Mouse (Mus musculus): Measurements from ENCODE around the gene Ndufa12. TPM values are rescaled to one million over a fixed set of nuclear protein-coding genes. Genes with fewer than 3 reads are reported as not detected.

Ndufa12 gene
- total and polyA plus RNA-seq, 3 experiments, result 137 to 276 TPM; not detected in 1

DNA sequence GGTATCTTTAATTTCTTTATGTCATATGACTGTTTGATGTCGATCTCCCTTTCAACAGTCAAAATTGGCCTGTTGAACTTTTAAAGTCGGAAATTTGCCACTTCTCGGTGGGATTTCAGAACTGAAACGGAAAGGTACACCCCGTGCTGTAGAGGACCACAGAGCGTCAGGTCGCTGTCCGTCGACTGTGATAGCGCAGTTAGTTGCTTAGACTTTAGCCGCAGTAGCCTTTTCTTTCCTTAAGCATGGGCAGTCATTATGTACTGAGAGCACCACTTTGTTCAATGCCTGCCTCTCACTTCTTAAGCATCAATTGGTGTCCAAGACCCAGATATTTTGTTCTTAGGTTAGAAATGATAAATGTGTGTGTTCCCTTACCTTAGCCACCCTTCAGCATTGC, 26.4 kb upstream of the Ndufa12 start:
- Histone ChIP-seq H3K36me3 (ENCODE audit: control insufficient read depth in 1 of 2, insufficient read depth in 2 of 2, low read length in 2 of 2) (peaks cover 0 to 3% of the 10 kb centered on the region in 2 experiments; a peak in 2 of 4 replicates), H3K4me1 (ENCODE audit: control insufficient read depth in 1 of 2, insufficient read depth in 2 of 2, low read length in 2 of 2) (no peaks in the 10 kb centered on the region), H3K27me3 (ENCODE audit: control insufficient read depth in 1 of 2, insufficient read depth in 2 of 2, low read length in 2 of 2) (no peaks in the 10 kb centered on the region), H3K27ac (ENCODE audit: control insufficient read depth, low read depth, low read length) (no peak overlapping the region), H3K9ac (ENCODE audit: control insufficient read depth, low read depth, low read length, poor library complexity, severe bottlenecking) (no peak overlapping the region), H3K9me3 (replicated peaks; ENCODE audit: insufficient read depth, low read length) (no peaks in the 10 kb centered on the region), H3K4me3 (ENCODE audit: control insufficient read depth in 1 of 2, insufficient read depth in 1 of 2, low read depth in 2 of 2, low read length in 2 of 2) (no peak overlapping the region), H3K79me2 (ENCODE audit: control insufficient read depth, insufficient read depth, low read length, poor library complexity) (no peaks in the 10 kb centered on the region)
- DNase-seq (ENCODE audit: low read depth, low spot score), result no peak
- no peak for TF ChIP-seq MYB (IDR thresholded peaks at IDR 0.05; ENCODE audit: low read depth, low read length)
- no peak for TF ChIP-seq MAX (IDR thresholded peaks at IDR 0.05; ENCODE audit: low read length)
- no peak for TF ChIP-seq NELFE (IDR thresholded peaks at IDR 0.05; ENCODE audit: low read depth, low read length)
- TF ChIP-seq MEF2A (IDR thresholded peaks at IDR 0.05; ENCODE audit: extremely low read depth, insufficient replicate concordance, low read depth, low read length, poor library complexity, severe bottlenecking), result no peak
- TF ChIP-seq MYC (IDR thresholded peaks at IDR 0.05; ENCODE audit: low read depth, low read length), result no peak
- no peak for TF ChIP-seq POLR2AphosphoS2 (IDR thresholded peaks at IDR 0.05; ENCODE audit: low read length)
- no peak for TF ChIP-seq NRF1 (IDR thresholded peaks at IDR 0.05; ENCODE audit: insufficient read depth, low read depth, low read length, poor library complexity, severe bottlenecking)
- no peak for TF ChIP-seq ZNF384 (IDR thresholded peaks at IDR 0.05; ENCODE audit: low read depth, low read length)
- no peak for TF ChIP-seq USF1 (IDR thresholded peaks at IDR 0.05; ENCODE audit: low read depth, low read length)
- TF ChIP-seq ZC3H11A (IDR thresholded peaks at IDR 0.05; ENCODE audit: low read depth, low read length), result no peak
- no peak for TF ChIP-seq TCF12 (IDR thresholded peaks at IDR 0.05; ENCODE audit: low read depth, low read length)

DNA sequence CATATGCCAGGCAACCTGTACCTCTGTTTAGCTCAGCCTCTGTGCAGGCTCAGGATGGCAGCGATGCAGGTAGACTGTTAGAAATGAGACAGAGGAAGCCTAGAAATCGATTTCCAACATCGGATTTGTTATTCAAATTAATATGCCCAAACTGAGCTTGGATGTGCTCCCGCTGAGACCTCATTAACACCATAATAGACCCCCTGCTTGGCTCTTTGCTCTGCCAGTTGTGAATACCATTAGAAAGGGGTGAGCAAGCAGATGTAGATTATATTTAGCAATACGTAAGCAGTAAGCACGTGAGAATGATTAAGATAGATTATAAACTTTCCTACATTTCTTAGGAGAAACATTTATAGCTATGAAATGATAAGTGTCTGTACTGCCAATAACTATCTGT, 25.8 kb upstream of the Ndufa12 start:
- H3K4me1 ChIP-seq (ENCODE audit: control insufficient read depth in 1 of 2, insufficient read depth in 2 of 2, low read length in 2 of 2), result no peaks in the 10 kb centered on the region
- H3K9me3 ChIP-seq (replicated peaks; ENCODE audit: insufficient read depth, low read length), result no peaks in the 10 kb centered on the region
- H3K27ac ChIP-seq (ENCODE audit: control insufficient read depth, low read depth, low read length), result no peak overlapping the region
- no peaks in the 10 kb centered on the region for H3K79me2 ChIP-seq (ENCODE audit: control insufficient read depth, insufficient read depth, low read length, poor library complexity)
- peaks cover 0 to 3% of the 10 kb centered on the region in 2 experiments; a peak in 2 of 4 replicates for H3K36me3 ChIP-seq (ENCODE audit: control insufficient read depth in 1 of 2, insufficient read depth in 2 of 2, low read length in 2 of 2)
- no peak for DNase-seq (ENCODE audit: low read depth, low spot score)
- no peak overlapping the region for H3K4me3 ChIP-seq (ENCODE audit: control insufficient read depth in 1 of 2, insufficient read depth in 1 of 2, low read depth in 2 of 2, low read length in 2 of 2)
- no peaks in the 10 kb centered on the region for H3K27me3 ChIP-seq (ENCODE audit: control insufficient read depth in 1 of 2, insufficient read depth in 2 of 2, low read length in 2 of 2)
- no peak for TF ChIP-seq BHLHE40 (IDR thresholded peaks at IDR 0.05; ENCODE audit: borderline replicate concordance, low read depth, low read length)
- no peak for TF ChIP-seq POLR2A (IDR thresholded peaks at IDR 0.05; ENCODE audit: control insufficient read depth in 1 of 2, insufficient read depth in 1 of 2, low read depth in 1 of 2, low read length in 2 of 2, poor library complexity in 1 of 2)
- TF ChIP-seq TBP (IDR thresholded peaks at IDR 0.05; ENCODE audit: low read depth, low read length), result no peak
- TF ChIP-seq USF2 (IDR thresholded peaks at IDR 0.05; ENCODE audit: borderline replicate concordance in 1 of 2, insufficient read depth in 1 of 2, low read depth in 1 of 2, low read length in 2 of 2), result no peak
- TF ChIP-seq USF1 (IDR thresholded peaks at IDR 0.05; ENCODE audit: low read depth, low read length), result no peak
- TF ChIP-seq MAFK (IDR thresholded peaks at IDR 0.05; ENCODE audit: borderline replicate concordance, low read depth, low read length), result no peak
- TF ChIP-seq CTCF (IDR thresholded peaks at IDR 0.05 in 2 of 3, conservative IDR thresholded peaks at IDR 0.05 in 1 of 3; ENCODE audit: control insufficient read depth in 1 of 3, insufficient read depth in 1 of 3, low read depth in 2 of 3, low read length in 3 of 3, poor library complexity in 1 of 3, severe bottlenecking in 1 of 3), result no peak
- no peak for TF ChIP-seq ZMIZ1 (IDR thresholded peaks at IDR 0.05; ENCODE audit: low read depth, low read length)
- no peak for TF ChIP-seq MXI1 (IDR thresholded peaks at IDR 0.05; ENCODE audit: low read depth, low read length)
- no peak for TF ChIP-seq SMC3 (IDR thresholded peaks at IDR 0.05; ENCODE audit: low read depth, low read length)
- no peak for TF ChIP-seq CHD1 (IDR thresholded peaks at IDR 0.05; ENCODE audit: low read depth, low read length)
- no peak for TF ChIP-seq MAX (IDR thresholded peaks at IDR 0.05; ENCODE audit: low read length)
- TF ChIP-seq GATA1 (IDR thresholded peaks at IDR 0.05; ENCODE audit: low read depth, low read length), result no peak
- TF ChIP-seq MYC (IDR thresholded peaks at IDR 0.05; ENCODE audit: low read depth, low read length), result no peak
- TF ChIP-seq RAD21 (IDR thresholded peaks at IDR 0.05; ENCODE audit: low read depth, low read length), result no peak
- no peak for TF ChIP-seq ZNF384 (IDR thresholded peaks at IDR 0.05; ENCODE audit: low read depth, low read length)
- no peak for TF ChIP-seq GABPA (IDR thresholded peaks at IDR 0.05; ENCODE audit: low read depth, low read length)
- TF ChIP-seq EP300 (IDR thresholded peaks at IDR 0.05; ENCODE audit: low read depth in 1 of 2, low read length in 2 of 2), result no peak
- no peak for TF ChIP-seq NRF1 (IDR thresholded peaks at IDR 0.05; ENCODE audit: insufficient read depth, low read depth, low read length, poor library complexity, severe bottlenecking)
- H3K9ac ChIP-seq (ENCODE audit: control insufficient read depth, low read depth, low read length, poor library complexity, severe bottlenecking), result no peak overlapping the region

Measured in MEL (cell line).